Mouse (Mus musculus) lung, adult 18-20 months (tissue): ENCODE data around the gene Ntrk3.

Source experiments
- DNase-seq, 2 experiments: peaks; one replicate each; pipeline ENCODE4 v3.0.0; 2022; ENCODE audit warnings: mixed read lengths in 2 of 2

Gene Ntrk3

GRCm38 (mm10) chr7:78621115-78621514 lies 116.7 kb downstream of the Ntrk3 start:
- DNase-seq, result no peak

DNA sequence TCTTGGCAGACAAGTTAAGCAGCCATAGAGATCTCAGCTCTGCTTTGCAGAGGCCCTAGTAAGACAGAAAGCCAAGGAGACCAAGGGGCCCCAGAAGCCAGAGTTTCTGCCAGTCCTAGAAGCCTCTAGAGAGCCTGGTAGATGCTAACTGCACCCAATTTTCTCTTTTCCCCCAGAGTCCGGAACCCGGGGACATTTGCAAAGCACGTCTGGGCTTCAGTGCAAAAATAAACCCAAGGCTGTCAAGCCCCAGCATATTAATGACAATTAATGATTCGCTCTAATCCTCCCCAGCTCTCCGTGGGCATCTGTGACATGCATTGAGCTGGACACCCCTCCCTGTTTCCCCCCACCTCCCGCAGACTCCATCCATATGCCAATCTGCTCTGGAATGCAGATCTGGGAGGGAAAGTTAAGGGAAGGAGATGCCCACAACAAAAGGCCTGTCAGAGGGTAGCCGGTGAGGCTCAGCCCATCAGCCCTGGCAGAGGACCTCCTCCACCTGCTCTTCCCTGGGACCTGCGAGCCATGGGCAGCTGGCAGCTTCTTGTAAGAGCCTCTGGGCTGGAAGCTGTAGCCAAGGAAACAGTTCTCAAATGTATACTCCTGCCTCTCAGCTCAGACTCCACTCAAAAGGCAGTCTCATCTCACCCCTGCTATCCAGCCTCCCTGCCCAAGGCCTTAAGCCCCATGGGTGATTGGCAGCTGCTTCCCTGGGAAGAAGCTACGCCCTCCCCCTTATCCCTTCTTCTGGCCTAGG lies 117.8 kb downstream of the Ntrk3 start:
- DNase-seq, result no peak

GRCm38 (mm10) chr7:78605538-78606130 lies 132.2 kb downstream of the Ntrk3 start:
- no peak for DNase-seq

GRCm38 (mm10) chr7:78603922-78604321 lies 133.9 kb downstream of the Ntrk3 start:
- DNase-seq, result no peak

- no peak for DNase-seq
Observed at GRCm38 (mm10) chr7:78601851-78602250, 136.0 kb downstream of the Ntrk3 start.

DNA sequence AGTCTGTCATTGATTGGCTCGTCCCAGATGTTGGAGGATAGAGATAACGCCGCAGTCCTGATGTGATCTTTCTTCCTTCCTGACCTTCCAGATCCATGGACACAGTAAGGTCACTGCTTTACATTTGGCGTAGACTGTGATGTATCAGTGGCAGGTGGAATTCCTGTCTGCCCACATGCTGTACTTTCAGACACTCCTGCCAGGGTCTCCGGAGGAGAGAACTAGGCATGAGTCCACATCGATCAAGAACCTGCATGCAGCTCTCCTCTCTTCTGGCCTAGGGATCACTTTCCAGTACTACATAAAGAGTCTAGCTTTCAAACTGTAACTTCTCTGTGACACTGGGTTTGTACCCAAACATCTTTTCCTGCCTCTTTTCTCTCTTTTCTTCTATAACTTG lies 136.9 kb downstream of the Ntrk3 start:
- DNase-seq, result no peak

- DNase-seq, result no peak
Observed at GRCm38 (mm10) chr7:78599941-78600677, 137.7 kb downstream of the Ntrk3 start.

DNA sequence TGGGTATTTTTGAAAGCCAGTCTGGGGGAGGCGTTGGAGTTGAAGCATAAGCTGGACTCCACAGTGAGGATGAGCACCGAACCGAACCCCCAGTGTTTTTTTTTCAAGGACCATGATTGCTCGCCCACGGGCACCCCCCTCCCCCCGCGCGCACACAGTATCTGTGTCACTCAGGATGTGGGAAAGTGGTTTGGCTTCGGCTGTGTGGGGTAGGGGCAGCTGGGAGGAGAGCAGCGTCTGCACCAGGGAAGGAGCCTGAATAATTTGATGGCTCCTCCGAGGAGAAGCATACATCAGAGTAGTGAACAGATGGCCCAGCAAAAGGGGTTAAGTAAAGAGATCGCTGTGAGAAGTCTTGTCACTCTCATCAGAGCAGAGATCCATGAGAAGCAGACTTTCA lies 139.7 kb downstream of the Ntrk3 start:
- DNase-seq, result no peak

DNA sequence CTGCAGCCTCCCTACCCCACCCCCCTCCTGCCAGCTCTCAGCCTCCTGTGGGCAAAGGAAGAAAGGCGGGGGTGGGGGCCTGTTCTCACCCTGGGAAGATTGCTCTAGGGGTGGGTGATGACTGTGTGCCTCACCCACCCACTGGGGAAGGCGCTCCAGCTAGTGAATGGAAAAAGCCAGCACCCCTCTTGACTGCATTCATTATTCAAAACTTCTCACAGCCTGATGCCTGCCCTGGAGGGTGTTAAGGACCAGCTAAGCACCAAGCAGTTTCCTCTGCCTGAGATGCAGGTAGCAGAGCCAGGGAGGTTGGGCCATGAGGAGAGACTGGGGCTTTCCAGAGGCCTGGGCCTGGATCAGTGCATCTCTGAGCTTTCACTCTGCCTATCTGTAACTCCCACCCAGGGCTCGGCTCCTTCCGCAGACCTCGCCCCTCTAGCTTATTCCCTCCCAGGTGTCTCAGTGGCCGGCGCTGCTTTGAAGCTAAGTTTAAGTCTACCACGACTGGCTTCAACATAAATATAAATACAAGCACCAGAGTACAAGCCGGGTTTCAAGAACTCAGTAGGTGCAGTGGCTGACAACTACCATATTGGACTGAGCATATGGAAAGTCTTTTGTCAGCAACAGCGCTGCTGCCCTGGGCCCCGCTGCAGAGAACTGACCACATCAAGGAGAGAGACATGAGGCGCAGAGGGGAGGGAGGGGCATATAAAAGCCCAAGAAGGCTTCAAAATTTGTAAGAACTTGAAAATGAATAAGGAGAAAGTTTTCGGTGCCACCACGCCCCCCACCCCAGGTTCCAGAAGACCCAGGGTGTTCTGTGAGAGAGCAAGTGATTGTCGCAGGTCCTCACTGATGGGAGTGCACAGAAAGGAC lies 140.3 kb downstream of the Ntrk3 start:
- DNase-seq, result no peak

GRCm38 (mm10) chr7:78596556-78596955 lies 141.3 kb downstream of the Ntrk3 start:
- no peak for DNase-seq

DNA sequence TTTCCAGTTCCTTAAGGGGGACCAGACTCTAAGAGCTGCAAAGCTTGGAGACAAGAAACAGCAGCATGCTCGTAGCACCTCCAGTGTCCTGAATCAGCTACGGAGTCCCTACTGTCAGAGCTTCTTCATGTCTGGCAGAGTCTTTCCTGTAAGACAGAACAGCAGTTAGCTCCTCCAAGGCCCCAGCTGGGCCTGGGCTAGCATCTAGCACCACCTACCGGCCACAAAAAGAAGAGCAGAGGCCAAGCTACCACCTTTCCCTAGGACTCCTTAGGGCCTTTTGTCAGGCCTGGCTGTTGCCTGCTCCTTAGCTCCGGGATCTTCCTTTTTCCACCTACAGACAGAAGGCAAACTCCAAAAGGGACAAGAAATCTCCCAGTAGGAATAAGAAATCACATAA lies 141.9 kb downstream of the Ntrk3 start:
- DNase-seq, result peak; percentile 20 to 21

DNA sequence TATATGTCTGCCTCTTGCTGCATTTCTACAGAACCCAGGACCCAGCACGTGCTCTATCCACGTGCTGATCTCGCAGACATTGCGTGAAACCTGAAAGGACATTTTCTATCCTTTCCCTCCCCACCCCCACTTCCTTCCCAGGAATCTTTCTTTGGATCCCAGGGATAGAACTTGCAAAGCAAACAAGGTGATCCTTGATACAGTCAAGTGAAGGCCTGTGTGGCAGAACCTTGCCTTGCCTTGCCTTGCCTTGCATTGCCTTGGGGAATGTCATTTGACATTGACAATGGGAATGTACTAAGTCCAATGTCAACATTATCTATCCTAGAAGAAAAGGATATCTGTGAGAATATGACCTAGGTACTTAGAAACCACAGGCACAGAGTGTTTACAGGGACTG lies 144.9 kb downstream of the Ntrk3 start:
- DNase-seq, result no peak

DNA sequence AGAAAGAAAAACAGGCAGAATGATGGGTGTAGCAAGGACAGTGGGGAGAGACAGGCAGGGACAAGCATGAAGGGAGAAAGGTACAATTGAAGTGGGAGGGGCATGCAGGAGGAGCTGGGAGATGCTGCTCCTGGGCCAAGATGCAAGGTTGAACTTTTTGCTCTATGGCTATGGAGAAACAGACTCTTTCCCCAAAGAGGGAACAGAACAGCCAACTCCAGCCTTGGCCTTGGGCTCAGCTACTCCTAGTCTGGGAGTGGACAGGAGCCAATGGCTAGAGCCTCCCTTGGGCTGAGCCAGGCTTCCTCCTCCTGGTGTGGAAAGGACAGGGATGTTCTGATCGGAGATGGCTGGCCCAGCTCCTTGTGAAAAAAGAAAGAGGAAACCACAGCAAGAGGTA lies 145.6 kb downstream of the Ntrk3 start:
- DNase-seq, result no peak

DNA sequence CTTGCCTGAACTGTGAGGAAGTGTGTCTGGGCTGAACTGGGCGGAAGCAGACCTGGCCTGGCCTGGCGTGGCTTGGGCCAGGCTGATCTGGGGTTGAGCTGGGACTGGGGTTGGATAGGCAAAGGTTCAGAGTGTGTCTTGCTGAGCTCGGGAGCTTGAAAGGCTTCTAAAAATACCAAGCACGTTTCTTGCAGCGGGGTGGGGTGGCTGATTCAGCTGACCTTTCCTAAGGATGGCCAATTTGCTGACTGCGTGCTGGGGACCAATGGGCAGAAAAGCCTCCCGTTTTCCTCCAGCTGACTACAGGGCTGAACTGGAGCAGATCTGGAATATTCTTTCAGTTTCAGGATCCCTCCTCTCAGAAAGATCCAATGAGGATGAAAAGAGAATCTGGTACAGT lies 148.0 kb downstream of the Ntrk3 start:
- DNase-seq, result no peak

GRCm38 (mm10) chr7:78586800-78587199 lies 151.0 kb downstream of the Ntrk3 start:
- no peak for DNase-seq

DNA sequence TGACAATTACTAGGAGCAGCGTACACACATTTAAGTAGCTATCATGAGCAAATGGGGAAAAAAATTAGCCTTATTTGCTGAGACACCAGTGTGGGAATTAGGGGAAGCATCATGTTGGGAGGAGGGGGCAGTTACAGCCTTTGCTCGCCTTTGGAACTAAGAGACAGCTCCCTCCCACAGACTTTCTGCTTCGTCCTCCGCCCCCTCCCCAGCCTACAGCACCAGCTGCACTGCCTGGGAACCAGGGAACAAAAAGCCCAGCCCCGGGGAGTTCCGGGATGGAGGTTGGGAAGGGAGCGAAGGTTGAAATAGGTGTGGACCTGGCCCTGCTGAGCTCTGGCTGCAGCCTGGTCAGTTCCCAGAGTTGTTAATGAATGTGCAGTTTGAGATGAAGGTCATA lies 151.9 kb downstream of the Ntrk3 start:
- DNase-seq, result no peak

- DNase-seq, result no peak
Observed at GRCm38 (mm10) chr7:78584936-78585335, 152.9 kb downstream of the Ntrk3 start.

GRCm38 (mm10) chr7:78584499-78584898 lies 153.3 kb downstream of the Ntrk3 start:
- DNase-seq, result no peak

DNA sequence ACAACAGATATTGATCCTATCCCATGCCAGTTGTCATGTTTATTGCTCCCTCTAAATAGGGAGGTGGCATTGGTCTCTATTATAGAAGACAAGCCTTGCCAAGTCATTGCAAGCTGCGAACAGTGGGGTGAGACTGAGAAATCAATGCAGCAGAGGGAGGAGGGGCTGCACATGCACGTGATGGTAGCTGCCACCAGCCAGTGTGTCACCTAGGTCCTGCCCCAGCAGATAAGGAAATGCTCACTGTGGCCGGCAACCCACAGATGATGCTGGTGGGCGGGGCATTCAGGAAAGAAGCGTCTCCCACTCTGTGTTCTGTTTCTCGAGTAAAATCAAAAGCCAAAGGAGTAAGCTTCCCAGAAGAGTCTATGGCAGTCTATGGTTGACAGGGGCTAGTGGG lies 154.1 kb downstream of the Ntrk3 start:
- no peak for DNase-seq

GRCm38 (mm10) chr7:78581341-78581740 lies 156.5 kb downstream of the Ntrk3 start:
- no peak for DNase-seq

DNA sequence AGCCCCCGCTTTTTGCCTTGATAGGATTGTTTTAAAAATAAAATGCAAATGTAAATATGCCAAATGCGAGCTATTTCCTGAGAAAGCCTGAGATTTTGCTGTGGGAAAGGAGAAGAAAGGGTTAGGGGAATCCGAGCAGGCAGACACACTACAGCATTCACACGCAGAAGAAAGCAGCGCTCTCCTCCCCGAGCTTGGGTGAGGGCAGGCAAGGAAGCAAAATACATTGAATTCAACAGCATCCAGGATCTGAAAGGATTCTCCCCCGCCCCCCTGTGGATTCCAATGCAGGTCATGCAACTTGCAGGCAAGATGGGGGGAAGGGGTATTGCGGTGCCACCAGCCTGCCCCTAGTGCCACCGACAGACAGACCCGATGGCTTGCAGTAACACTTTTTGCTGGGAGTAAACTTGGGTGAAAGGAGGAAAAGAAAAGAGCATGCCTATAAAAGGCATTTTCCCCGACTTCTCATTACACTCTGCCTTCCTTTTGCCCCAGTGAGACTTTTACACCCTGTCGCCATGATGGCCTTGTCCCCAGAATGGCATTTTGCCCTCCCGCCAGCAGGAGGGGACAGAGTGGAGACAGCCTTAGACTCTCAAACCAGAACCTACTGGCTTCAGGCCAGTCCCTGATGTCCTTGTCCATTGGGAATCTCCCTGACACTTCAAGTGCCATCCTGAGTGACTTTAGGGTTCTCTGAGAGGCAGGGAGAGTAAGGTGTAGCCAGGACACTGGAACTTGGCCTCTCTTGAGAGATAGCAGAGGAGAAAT lies 158.2 kb downstream of the Ntrk3 start:
- no peak for DNase-seq
